Mouse (Mus musculus): ENCODE results near the gene Pif1. TPM values are rescaled to one million over a fixed set of nuclear protein-coding genes. Genes with fewer than 3 reads are reported as not detected.

Gene Pif1
- total RNA-seq, 2 experiments from 2014 or later = 68.7 to 75.0 TPM

DNA sequence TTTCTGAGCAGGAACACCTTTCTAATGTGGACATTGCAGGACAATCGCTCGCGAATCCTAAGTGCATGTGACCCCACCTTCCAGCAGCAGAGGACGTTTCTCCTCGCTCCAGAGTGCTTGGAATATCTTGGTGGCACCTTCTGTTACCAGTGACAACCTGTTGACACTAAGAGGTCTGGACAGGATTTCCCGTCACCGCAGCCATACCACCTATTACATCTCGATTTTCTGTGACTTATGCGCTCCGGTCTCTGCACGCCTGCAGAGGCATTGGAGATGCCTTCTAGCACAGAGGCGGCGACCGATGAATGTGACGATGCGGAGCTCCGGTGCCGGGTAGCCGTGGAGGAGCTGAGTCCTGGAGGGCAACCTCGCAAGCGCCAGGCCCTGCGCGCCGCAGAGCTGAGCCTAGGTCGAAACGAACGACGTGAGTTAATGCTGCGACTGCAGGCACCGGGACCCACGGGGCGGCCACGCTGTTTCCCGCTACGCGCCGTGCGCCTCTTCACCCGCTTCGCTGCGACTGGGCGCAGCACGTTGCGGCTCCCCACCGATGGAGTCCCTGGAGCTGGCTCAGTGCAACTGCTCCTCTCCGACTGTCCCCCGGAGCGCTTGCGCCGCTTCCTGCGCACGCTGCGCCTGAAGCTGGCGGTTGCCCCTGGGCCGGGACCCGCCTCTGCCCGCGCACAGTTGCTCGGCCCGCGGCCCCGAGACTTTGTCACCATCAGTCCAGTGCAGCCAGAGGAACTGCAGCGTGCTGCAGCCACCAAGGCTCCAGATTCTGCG is 806 bp downstream of the Pif1 start:
- peak; percentile 35 for ATAC-seq (replicated peaks; ENCODE audit: low FRiP score, poor library complexity, severe bottlenecking)

DNA sequence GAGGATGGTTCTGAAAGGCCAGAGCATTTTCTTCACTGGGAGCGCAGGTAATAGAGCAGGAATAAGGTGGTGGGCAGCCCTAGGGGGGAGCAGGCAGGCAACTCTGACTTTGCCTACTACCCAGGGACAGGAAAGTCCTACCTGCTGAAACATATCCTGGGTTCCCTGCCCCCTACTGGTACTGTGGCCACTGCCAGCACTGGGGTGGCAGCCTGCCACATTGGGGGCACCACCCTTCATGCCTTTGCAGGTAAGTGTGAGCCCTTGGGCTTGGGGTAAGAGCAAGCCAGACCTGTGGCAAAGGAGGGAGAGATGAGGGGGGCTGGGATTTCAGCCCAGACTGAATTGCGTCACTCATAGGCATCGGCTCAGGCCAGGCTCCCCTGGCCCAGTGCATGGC is 2.1 kb downstream of the Pif1 start:
- no peak for ATAC-seq (replicated peaks; ENCODE audit: low FRiP score, poor library complexity, severe bottlenecking)

DNA sequence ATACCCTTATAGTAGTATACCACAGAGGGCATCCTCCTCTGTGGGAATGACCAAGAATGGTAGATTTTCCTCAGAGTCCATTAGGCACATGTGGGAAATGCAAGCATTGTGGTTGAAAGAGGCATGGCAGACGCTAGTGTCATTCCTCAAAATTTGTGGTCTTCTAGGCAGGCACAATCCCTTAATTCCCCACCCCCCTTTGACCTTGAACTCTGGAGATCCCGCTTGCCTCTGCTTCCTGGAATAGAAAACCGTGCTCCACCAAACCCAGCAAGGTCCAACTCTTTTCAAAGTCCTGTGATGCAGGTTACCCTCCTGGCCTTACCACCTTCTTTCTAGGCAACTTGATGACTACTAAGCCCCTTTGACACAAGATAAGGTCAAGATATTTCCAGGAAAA is 5.8 kb downstream of the Pif1 start:
- no peak for ATAC-seq (replicated peaks; ENCODE audit: low FRiP score, poor library complexity, severe bottlenecking)

DNA sequence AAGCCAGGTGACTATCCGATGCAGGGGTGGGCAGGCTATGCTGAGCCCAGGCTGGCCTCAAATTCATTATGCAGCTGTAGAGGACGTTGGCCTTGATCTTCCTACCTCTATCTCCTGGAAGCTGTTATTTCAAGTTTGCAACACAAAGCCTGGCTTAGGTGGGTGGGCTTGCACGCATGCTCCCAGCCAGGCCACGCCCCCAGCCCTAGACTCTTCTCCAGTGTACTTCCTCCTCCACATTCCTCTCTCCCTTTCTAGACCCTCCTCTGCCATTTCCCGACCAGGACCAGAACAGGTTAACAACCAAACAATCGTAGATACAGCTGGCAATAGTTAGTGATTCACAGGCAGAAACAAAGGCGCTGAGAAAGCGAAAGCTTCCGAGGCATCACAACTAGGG is 6.6 kb downstream of the Pif1 start:
- no peak for ATAC-seq (replicated peaks; ENCODE audit: low FRiP score, poor library complexity, severe bottlenecking)

DNA sequence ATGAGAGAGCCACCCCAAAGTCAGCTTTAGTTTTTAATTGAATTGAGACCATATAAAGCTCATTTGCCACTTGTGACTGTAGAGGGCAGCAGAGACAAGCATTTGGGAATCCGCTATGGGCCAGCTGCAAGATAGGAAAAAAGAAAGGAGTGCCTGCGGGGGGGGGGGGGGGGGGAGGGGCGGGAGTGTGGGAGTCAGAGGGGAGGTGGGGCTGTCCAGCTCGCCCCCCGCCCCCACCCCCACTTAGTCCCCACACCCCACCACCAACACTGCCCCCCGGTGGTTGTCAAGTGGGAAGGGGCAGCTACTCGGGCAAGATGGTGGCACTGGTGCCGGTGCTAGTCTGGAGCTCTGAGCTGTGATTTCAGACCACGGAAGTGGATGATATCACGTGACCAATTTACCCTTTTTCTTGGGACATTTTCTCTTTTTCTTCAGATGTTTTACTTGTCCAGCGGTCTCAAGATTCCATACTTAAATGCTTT is 11.8 kb downstream of the Pif1 start:
- ATAC-seq (replicated peaks; ENCODE audit: low FRiP score, poor library complexity, severe bottlenecking) = peak; percentile 60; the same call in 1 of the 2 replicates

DNA sequence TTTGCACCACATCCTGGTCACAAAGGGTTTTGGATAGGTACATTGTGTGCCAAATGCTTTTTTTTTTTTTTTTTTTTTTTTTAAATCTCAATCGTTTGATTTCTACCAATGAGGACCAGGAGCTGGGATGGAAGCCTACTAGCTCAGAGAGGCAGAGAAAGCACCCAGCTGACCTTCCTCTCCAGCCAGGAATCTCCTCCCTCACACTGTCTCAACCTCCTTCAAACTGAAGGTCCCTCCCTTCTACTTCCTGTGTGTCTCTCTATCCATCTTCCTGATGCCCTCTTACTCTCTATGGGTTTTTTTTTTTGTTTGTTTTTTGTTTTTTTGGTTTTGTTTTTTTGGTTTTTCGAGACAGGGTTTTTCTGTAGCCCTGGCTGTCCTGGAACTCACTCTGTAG is 14.0 kb downstream of the Pif1 start:
- no peak for ATAC-seq (replicated peaks; ENCODE audit: low FRiP score, poor library complexity, severe bottlenecking)

DNA sequence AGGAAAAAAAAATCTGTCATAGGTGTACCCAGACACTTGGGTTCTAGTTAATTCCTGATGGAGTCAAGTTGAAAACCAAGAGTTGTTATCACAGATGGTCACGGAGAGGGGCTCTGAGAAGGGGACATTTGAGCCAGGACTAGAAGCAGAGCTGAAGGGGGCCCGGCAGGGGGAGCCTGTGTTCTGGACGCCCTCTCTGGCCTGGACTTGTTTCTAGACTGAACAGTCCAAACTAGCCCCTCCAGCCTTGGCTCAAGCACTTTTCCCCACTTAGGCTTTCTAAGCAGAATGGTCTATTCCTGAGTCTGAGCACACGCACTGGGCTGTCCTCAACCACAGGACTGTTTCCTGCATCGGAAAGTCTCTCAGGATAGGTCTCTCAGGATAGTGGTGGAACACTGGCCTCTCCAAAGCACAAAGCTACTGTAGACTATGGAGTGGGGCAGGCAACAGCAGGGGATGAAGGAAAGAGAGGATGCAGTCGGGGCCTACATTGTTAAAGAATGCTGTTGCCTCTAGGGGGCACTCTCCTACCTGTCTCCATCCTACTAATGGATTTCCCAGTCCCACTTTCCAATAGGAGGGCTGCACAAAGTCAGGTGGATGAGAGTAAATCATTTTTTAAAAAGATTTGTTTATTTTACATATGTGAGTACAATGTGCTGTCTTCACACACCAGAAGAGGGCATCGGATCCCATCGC is 16.6 kb downstream of the Pif1 start:
- ATAC-seq (replicated peaks; ENCODE audit: low FRiP score, poor library complexity, severe bottlenecking) = no peak

DNA sequence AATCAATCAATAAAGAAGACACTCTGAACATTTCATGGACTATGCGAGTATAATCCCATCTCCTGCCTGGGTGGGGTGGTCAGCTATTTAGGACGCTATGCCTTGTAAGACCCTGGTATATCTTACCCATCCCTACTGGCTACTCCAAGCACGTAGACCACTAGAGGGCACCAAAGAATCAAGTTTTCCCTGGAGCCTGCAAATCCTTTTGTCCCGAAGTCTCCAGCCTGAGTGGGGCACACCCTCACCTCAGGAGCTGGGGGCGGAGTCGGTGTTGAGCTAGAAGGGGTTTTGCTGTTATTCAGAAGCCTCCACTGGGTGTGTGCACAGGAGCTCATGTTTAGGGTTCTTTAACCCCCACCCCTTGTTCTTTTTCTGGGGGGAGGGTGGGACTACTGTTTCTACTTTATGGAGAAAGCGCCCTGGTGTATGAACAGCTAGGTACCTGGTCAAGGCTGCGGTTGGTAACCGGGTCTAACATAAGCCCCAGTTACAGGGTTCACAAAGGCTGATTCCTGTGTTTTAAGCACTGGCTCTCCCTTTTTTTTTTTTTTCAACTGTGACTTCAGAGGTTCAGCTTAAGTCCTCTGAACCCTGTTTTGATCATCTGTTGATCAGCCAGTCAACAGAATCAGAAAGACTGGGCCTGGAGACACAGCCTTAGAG is 18.6 kb downstream of the Pif1 start:
- peak; percentile 73 for ATAC-seq (replicated peaks; ENCODE audit: low FRiP score, poor library complexity, severe bottlenecking)

DNA sequence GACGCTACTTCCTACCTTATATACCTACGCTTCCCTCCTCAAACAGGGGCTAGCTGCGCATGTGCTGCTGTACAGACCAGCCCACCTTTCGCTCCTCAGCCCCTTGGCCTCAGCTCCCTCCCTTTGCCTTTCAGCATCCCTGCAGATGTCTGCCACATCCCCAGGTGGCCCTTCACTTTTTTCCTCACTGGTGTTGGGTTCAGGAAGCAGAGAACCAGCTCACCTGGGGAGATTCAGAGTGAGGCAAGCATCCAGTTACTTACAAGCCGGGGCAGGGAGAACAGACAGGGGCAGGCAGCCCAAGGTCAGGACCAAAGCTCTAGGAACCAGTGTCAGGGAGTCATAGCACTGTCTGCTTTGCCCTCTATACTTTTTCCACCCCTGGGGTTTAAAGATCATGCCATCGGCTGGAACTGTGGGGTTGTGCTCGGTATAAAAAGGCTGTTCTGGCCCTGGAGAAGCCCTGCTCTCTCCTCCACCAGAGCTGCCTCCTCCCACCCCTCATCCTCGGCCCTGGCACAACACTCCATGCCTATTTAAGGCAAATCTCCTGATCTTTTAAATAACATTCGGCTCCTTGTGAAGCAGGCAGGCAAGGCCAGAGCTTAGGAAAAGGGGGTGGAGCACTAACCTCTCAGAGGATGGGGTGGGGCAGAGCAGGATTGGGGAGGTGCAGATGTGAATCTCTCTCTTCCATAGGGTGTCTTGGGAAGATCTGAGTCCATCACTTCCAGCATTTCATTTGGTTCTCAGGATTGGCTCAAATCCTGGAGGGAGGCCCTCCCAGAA is 19.6 kb downstream of the Pif1 start:
- ATAC-seq (replicated peaks; ENCODE audit: low FRiP score, poor library complexity, severe bottlenecking) = no peak

DNA sequence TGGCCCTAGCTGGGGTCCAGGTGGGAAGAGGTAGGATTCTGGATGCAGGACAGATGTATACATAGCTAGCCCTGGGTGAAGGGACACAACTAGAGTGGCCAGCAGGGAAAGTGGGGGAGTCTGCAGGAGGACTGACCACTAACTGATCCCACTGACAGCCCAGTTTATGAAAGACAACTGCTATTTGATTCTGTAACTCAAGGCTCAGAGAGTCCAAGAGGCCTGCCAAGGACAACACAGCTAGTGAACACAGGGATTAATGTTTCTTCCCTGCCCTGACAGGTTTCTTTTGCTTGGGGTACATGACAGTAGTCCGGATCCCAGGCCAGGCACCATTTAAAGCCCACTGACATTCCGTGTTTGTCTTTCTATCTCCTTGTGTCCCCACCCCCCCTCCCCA is 20.2 kb downstream of the Pif1 start:
- no peak for ATAC-seq (replicated peaks; ENCODE audit: low FRiP score, poor library complexity, severe bottlenecking)

DNA sequence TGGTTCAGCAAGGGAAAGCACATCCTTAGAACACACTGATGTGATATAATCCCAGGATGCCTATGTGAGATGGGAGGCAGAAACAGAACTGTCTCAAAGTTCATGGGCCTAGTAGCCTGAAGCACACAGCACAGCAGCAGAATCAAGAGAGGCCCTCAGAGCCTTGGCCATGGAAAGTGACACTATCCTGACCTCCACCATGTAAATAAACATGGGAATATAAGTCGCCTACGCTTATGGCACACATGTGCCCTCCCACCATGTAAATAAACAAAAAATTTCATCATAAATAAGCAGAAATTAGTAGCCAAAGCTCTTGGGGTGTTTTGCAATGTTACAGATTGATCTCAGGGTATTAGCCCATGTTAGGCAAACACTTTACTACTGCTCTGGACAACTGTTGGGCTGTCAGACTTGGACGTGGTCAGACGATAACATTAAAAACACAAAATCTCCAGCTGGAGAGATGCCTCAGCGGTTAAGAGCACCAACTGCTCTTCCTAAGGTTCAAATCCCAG is 25.1 kb downstream of the Pif1 start:
- ATAC-seq (replicated peaks; ENCODE audit: low FRiP score, poor library complexity, severe bottlenecking) = no peak

DNA sequence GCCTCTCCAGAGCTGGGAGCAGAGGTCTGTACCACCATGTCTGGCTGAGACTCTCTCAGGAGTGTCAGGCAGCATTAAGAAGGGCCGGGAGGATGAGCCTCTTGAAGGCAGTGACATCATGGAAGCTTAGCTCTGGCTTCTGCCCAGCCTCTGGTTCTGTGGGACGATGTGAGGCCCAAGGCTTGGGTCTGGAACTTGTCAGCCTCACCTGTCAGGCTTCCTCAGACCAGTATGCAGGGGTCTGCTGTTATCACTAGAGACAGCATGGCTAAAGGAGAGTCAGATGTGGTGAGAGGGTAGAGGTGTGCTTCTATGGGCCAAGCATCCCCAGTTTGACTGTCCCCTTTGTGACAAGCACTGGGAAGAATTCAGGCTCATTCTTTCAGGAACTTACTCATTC is 26.1 kb downstream of the Pif1 start:
- no peak for ATAC-seq (replicated peaks; ENCODE audit: low FRiP score, poor library complexity, severe bottlenecking)

DNA sequence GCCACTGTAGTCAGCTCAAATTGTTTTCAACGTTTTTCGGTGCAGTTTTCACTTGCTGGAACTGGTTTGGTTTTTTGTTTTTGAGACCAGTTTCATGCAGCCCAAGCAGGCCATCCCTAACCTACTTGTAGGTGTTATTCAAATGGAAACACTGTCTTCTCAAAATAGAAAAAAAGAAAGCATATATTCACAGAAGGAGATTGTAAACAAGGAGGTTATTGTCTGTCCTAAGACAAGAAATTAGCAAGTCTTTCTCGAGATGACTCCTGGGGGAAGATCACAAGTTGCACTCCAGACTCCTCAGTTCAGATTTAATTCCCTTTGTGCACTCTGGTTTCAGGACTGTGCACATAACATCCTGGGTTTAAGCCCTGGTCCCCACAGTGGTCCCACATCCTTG is 32.4 kb downstream of the Pif1 start:
- no peak for ATAC-seq (replicated peaks; ENCODE audit: low FRiP score, poor library complexity, severe bottlenecking)

DNA sequence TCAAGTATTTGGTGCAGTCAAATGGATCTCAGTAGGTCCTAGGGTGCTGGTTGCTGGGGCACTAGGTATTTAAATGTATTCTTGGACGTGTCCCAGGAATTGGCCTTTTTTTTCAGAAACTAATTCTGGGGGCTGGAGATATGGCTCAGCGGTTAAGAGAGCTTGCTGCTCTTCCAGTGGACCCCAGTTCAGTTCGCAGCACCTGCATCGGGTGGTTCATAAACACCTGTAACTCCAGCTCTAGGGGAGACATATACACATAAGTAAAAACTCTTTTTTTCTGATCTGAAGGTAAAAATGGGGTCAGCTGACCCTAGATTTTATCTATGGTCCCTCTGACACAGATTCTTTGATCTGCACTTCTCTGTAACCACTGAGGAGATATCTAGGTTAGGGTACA is 34.2 kb downstream of the Pif1 start:
- ATAC-seq (replicated peaks; ENCODE audit: low FRiP score, poor library complexity, severe bottlenecking) = no peak

DNA sequence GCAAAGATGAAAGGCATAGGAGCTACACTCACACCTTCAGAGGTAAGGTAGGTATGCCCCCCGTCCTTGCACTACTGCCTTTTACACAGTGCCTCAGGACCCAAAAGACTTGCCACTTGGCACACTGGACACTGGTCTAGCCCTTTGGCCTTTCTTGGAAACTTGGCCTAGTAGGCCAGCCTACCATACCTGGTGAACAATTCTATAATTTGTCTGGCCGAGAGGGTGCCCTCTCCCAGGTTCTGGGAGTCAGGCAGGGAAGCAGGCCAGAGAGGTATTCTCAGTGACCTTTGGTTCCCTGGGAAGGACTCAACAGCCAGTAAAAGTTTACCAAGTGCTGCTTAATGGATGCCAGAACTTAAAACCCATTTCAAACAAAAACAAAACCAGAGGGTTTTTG is 34.7 kb downstream of the Pif1 start:
- no peak for ATAC-seq (replicated peaks; ENCODE audit: low FRiP score, poor library complexity, severe bottlenecking)

DNA sequence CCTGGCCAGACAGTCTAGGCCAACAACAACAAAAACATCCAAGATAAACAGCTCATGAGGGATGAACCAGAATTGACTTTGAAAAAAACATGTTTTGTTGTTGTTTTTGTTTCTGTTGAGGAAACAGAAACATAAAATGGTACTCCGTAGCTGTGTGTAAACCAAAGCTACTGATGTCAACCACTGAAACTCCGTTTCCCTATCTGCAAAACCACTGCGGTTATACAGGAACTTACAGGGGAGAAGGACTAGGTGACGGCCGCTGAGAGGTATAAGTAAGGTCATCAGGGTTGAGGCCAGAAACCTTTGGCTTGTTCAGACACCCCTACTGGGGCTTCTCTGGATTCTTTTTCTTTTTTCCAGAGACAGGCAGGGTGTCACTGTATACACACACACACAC is 35.9 kb downstream of the Pif1 start:
- ATAC-seq (replicated peaks; ENCODE audit: low FRiP score, poor library complexity, severe bottlenecking) = no peak

DNA sequence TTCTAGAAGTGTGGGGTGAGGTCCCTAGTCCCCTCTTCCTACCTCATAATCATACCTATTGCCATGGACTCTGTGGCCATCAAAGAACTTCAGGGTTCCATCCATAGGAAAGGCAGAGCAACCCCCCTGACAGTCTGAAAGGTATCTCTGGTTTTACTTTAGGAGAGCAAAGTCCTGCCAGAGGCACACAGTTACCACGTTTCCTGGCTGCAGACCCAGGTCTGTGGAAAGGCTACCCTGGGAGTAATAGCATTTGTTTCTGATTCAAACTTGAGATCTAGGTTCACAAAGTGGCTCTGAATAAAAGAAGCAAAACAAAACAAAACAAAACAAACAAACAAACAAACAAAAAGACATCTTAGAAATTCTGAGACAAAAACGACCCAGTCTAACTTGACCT is 37.3 kb downstream of the Pif1 start:
- no peak for ATAC-seq (replicated peaks; ENCODE audit: low FRiP score, poor library complexity, severe bottlenecking)

DNA sequence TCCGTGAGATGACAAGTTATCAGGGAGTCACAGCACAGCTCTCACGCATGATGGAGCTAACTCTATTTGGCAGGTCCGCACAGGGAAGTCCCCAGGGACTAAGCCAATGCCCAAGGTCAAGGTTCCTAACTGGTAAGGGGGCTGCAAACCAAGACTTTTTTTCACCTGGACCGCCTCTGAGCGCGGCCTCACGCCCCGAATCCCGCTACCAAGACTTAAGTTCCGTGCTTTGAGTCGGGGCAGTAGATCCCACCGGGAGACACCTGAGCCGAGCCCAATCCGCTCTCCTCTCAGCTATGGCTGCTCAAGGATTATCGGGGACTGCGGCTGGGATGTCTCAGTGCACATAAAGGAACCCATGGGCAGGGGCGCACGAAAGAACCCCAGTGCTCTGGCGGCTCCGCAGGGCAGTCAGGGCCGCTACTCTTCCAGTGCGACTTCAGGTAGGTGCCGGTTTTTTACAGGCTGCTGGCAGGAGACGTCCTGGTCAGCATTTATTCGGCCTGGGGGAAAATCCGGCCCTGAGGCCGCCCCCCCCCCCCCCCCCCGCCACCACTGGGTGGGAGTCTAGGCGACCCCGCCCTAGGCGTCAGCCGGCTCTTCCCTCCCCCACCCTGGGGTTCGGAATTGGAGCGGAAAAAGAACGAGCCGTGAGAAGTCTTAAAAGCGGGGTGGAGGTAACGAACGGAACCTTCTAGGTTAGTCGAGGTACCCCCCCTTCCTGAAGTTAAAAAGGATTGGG is 42.2 kb downstream of the Pif1 start, which contains the start of gene Rbpms2:
Gene Rbpms2, plus strand, starts transcription at position 624 of the 742 bp plus-strand sequence.
- no peak for ATAC-seq (replicated peaks; ENCODE audit: low FRiP score, poor library complexity, severe bottlenecking)

Measured in erythroid progenitor cell, adult 5-6 weeks (primary cell).